Comparison of ENCODE assay signal across 12 mouse cellular contexts in the genomic region with DNA sequence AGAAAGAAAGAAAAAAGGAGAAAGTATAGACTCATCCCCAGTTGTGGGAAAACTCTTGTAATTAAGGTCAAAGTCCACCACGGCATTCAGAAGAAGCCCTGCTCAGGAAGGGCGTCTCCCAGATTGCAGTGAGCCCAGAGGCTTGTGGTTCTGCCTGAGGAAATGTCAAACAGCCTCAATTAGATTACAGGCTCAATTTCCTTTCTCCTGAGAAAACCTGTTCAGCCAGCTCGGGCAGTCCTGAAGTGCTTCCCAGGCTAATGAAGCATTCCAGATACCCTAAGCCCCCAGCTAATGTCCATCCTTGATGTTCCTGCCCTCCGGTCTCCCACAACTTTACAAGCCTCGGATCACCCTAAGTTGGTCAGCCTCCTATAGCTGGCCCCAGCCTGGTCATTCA. TPM values are rescaled to one million over a fixed set of nuclear protein-coding genes. Genes with fewer than 3 reads are reported as not detected.
DNase-seq lines count a peak whose midpoint lies in the region; ATAC-seq lines count a peak whose summit lies in the region.
"Had no signal": no experiment of that assay in that cellular context is flagged by ENCODE, and none has a peak within 500 bp of the region (broad histone marks: within the 10 kb centered on the region; RNA-seq: fewer than 3 reads in every experiment).

No protein-coding gene starts in this region.

- ATAC-seq in lung, embryonic 15.5 days (ENCODE audit: borderline replicate concordance, extremely low read depth, low FRiP score, low TSS enrichment): no peak
- peak; percentile 54 for ATAC-seq in stomach, embryonic 16.5 days (ENCODE audit: insufficient read depth, low FRiP score)
- no peak for ATAC-seq in inflammation-experienced regulatory T-cells, adult 6 months
- ATAC-seq in midbrain, embryonic 15.5 days (replicated peaks): no peak
- ATAC-seq: hindbrain, embryonic 16.5 days; midbrain, embryonic 16.5 days had no signal

- H3K27me3 ChIP-seq in lung, embryonic 15.5 days: peaks cover 17% of the 10 kb centered on the region
- peaks cover 9% of the 10 kb centered on the region for H3K27me3 ChIP-seq in stomach, embryonic 16.5 days (ENCODE audit: control insufficient read depth, insufficient read depth, low read length)
- peaks cover 27% of the 10 kb centered on the region for H3K27me3 ChIP-seq in midbrain, embryonic 15.5 days (replicated peaks)

- H3K9ac ChIP-seq in lung, embryonic 15.5 days: no peak overlapping the region
- H3K9ac ChIP-seq in stomach, embryonic 16.5 days (ENCODE audit: low read length): no peak overlapping the region
- no peak overlapping the region for H3K9ac ChIP-seq in midbrain, embryonic 15.5 days
- H3K9ac ChIP-seq: limb, embryonic 12.5 days had no signal

- 0 out of 2 replicates have a peak overlapping the region, but pooled peaks have one; percentile 29 for H3K27ac ChIP-seq in lung, embryonic 15.5 days
- H3K27ac ChIP-seq in stomach, embryonic 16.5 days (ENCODE audit: low read length): peak overlapping the region; percentile 73
- H3K27ac ChIP-seq in midbrain, embryonic 15.5 days: no peak overlapping the region
- H3K27ac ChIP-seq: limb, embryonic 12.5 days had no signal

- no peaks in the 10 kb centered on the region for H3K9me3 ChIP-seq in lung, embryonic 15.5 days
- no peaks in the 10 kb centered on the region for H3K9me3 ChIP-seq in stomach, embryonic 16.5 days (replicated peaks; ENCODE audit: control insufficient read depth, low read length)
- H3K9me3 ChIP-seq in midbrain, embryonic 15.5 days: no peaks in the 10 kb centered on the region
- H3K9me3 ChIP-seq: limb, embryonic 12.5 days had no signal

- DNase-seq in heart, adult 11 months: peak; percentile 95
- no peak for DNase-seq in heart, postnatal 4 days
- no peak for DNase-seq in lung, postnatal 4 days
- DNase-seq in kidney, postnatal 14 days: peak; percentile 32

- no peak overlapping the region for H3K4me3 ChIP-seq in lung, embryonic 15.5 days
- H3K4me3 ChIP-seq in stomach, embryonic 16.5 days (replicated peaks; ENCODE audit: low read length): no peak overlapping the region
- no peak overlapping the region for H3K4me3 ChIP-seq in midbrain, embryonic 15.5 days
- H3K4me3 ChIP-seq: limb, embryonic 12.5 days had no signal

- no peaks in the 10 kb centered on the region for H3K36me3 ChIP-seq in lung, embryonic 15.5 days
- no peaks in the 10 kb centered on the region for H3K36me3 ChIP-seq in stomach, embryonic 16.5 days (ENCODE audit: control insufficient read depth, insufficient read depth, low read length)
- no peaks in the 10 kb centered on the region for H3K36me3 ChIP-seq in midbrain, embryonic 15.5 days (replicated peaks)
- H3K36me3 ChIP-seq: limb, embryonic 12.5 days had no signal

- H3K4me2 ChIP-seq in lung, embryonic 15.5 days: peak overlapping the region; percentile 34; the same call in 1 of the 2 replicates
- H3K4me2 ChIP-seq in stomach, embryonic 16.5 days (ENCODE audit: low read depth, low read length): peak overlapping the region; percentile 29; the same call in 1 of the 2 replicates
- no peak overlapping the region for H3K4me2 ChIP-seq in midbrain, embryonic 15.5 days

- peaks cover 25% of the 10 kb centered on the region for H3K4me1 ChIP-seq in lung, embryonic 15.5 days
- peaks cover 10% of the 10 kb centered on the region; the same call in 1 of the 2 replicates for H3K4me1 ChIP-seq in stomach, embryonic 16.5 days (ENCODE audit: control insufficient read depth, insufficient read depth, low read length)
- no peaks in the 10 kb centered on the region for H3K4me1 ChIP-seq in midbrain, embryonic 15.5 days

- 43% methylated on average over 5 of the region's 5 CpGs for WGBS in lung, embryonic 15.5 days
- WGBS in stomach, embryonic 16.5 days: 28% methylated on average over 5 of the region's 5 CpGs
- WGBS in midbrain, embryonic 15.5 days: 63% methylated on average over 5 of the region's 5 CpGs

RNA-seq across cellular contexts. Expression of a gene that starts 20.7 kb away (rescaled TPM):
- 1 to 10 TPM; 5.8 to 6.3 TPM for total RNA-seq in heart, postnatal 4 days (2021)
- polyA plus RNA-seq in lung, embryonic 15.5 days (2015; fragmentation: Nextera tagmentation; extraction: Ambion mirVana): 20.9 and 21.5 TPM in 2 replicates
- 15.1 and 17.2 TPM in 2 replicates for polyA plus RNA-seq in stomach, embryonic 16.5 days (2015; fragmentation: Nextera tagmentation; extraction: Ambion mirVana)
- 1 to 10 TPM; 4.0 to 5.5 (median 4.8) TPM for polyA plus RNA-seq in inflammation-experienced regulatory T-cells, adult 6 months (2017; shearing (Covaris generic))
- 19.4 and 19.7 TPM in 2 replicates for polyA plus RNA-seq in midbrain, embryonic 15.5 days (2015; fragmentation: Nextera tagmentation; extraction: Ambion mirVana)

RNA-seq across cellular contexts. Expression of a gene that starts 56.0 kb away (rescaled TPM):
- total RNA-seq in heart, postnatal 4 days (2021): 10 to 100 TPM in 1 of 2 experiments, 1 to 10 TPM in 1; 9.3 to 10.3 TPM
- 15.0 and 15.3 TPM in 2 replicates for polyA plus RNA-seq in lung, embryonic 15.5 days (2015; fragmentation: Nextera tagmentation; extraction: Ambion mirVana)
- 11.5 and 11.8 TPM in 2 replicates for polyA plus RNA-seq in stomach, embryonic 16.5 days (2015; fragmentation: Nextera tagmentation; extraction: Ambion mirVana)
- under 1 TPM in 1 of 3 experiments, not detected in 2; 0.71 TPM for polyA plus RNA-seq in inflammation-experienced regulatory T-cells, adult 6 months (2017; shearing (Covaris generic))
- polyA plus RNA-seq in midbrain, embryonic 15.5 days (2015; fragmentation: Nextera tagmentation; extraction: Ambion mirVana): 30.4 and 31.9 TPM in 2 replicates

RNA-seq across cellular contexts. Expression of a gene that starts 57.3 kb away (rescaled TPM):
- total RNA-seq in heart, postnatal 4 days (2021): not detected
- 0.18 and 0.40 TPM in 2 replicates for polyA plus RNA-seq in lung, embryonic 15.5 days (2015; fragmentation: Nextera tagmentation; extraction: Ambion mirVana)
- 0.15 TPM in 1 of 2 replicates, not detected in the other for polyA plus RNA-seq in stomach, embryonic 16.5 days (2015; fragmentation: Nextera tagmentation; extraction: Ambion mirVana)
- polyA plus RNA-seq in inflammation-experienced regulatory T-cells, adult 6 months (2017; shearing (Covaris generic)): 1 to 10 TPM in 2 of 3 experiments, under 1 TPM in 1; 0.73 to 3.1 (median 1.2) TPM
- polyA plus RNA-seq in midbrain, embryonic 15.5 days (2015; fragmentation: Nextera tagmentation; extraction: Ambion mirVana): not detected in 2 replicates
- total RNA-seq: gastrocnemius, postnatal 4 days had no signal
- polyA plus RNA-seq: midbrain, embryonic 16.5 days had no signal

Comparison
In these comparisons a context has a peak if more than half of its experiments do, and no peak if none do; other contexts are left out.
1. DNase-seq: peak in heart, adult 11 months (single experiment) and kidney, postnatal 14 days (single experiment); none in heart, postnatal 4 days (single experiment) and lung, postnatal 4 days (0 of 2).